Mouse (Mus musculus): ENCODE results near the gene Man2c1.

Man2c1 gene

DNA sequence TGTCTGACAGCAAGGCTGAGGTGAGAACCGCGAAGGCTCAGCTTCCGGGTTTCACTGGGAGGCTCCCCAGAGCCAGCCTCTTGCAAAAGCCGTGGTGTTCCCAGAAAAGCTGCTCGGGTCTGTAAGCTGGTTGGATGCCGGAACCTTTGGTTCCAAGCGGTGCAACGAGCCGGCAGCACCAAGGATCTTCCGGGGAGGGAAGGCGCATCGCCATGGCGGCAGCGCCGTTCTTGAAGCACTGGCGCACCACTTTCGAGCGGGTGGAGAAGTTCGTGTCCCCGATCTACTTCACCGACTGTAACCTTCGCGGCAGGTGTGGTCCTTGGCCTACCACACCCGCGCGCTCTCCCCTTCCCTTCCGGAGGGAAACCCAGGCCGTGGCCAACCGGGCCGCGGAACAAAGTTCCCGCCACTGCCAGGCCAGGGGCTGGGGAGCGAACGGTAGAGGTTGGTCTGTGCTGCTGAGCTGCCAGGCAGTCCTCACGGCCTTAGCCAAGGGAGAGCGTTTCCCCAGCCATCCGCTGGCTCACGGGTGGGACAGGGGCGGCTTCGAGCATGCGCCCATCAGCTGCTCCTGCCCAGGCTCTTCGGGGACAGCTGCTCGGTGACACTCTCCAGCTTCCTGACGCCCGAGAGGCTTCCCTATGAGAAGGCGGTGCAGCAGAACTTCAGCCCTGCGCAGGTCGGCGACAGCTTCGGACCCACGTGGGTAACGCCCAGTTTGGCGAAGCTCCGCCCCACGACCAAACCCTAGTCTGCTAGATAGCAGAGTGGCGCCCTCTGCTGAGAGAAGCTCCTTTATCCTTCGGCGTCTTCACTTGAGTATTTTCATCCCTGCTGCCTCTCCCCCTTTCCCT lies at the start of gene Man2c1:
Gene Man2c1, plus strand, starts transcription at position 114 of the 857 bp plus-strand sequence.
- in situ Hi-C loops (cut with MboI; ENCODE audit: low sequenced_read_pairs): no loop called here

DNA sequence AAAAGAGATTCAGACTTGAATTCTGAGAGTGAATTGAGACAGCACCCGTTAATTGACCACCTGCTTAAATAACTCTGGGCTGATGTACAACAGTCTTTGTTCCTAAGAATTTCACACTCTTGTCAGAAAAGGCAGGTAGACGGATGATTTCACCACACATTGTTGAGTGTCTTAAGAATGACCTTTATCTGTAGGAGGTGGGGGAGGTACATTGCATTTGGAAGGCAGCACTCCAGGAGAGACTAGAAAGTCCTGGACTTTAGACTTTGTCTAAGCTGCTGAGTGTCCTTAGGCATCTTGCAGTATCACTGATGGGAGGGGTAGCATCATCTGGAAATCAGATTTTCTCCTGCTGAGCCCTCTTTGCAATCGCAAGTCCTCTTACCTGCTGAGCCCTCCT lies 48.3 kb upstream of the Man2c1 start:
- in situ Hi-C loops (cut with MboI; ENCODE audit: low sequenced_read_pairs): no loop called here

DNA sequence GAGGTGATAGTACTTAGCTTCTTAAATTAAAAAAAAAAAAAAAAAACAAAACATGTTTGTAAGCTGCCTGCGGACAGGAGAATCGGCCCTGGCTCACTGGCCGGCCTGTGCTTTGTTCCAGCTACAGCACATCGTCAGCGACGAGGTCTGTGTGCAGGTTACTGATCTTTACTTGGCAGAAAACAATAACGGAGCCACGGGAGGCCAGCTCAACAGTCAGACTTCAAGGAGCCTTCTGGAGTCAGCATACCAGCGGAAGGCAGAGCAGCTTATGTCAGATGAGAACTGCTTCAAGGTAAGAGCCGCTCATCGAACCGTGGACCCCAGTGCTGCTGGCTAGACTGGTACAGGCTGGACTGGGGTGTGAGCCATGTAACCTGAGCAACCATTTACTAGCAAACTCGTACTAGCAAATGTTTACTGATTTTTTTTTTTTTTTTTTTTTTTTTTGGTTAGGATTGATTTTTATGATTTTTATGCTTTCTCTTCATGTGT lies 13.2 kb upstream of the Man2c1 start:
- in situ Hi-C loops (cut with MboI; ENCODE audit: low sequenced_read_pairs): no loop called here

DNA sequence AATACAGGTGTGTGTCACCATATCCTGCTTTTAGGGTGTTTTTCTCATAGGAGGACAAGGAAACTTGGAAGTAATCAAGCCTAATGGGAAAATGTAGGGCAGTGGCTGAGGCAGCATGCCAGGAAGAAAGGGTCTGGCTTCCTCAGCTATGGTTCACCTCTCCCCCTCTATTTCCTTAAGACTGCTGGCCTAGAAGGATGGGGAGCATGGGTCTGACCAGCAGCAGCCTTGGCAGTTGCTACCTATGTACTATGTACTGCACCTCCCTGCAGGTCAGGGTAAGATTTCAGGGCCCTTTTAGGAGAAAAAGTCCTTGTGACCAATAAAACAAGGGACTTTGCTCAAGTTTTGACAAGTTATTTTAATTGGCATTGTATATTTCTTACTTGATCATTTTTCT lies 849 bp upstream of the Man2c1 start:
- in situ Hi-C loops (cut with MboI; ENCODE audit: low sequenced_read_pairs): no loop called here

DNA sequence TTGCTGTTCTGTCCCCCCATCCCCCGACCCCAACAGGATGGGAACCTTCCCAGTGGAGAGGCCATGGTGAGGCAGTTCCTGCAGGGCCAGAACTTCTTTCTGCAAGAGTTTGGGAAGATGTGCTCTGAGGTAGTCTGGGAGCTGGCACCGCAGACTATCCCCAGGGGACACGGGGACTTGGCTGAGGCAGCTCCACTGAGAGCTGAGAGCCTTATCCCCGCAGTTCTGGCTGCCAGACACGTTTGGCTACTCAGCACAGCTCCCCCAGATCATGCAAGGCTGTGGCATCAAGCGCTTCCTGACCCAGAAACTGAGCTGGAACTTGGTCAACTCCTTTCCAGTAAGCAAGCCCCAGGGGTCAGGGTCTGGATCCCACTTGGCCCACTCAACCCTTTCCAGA lies 6.8 kb downstream of the Man2c1 start:
- in situ Hi-C loops (cut with MboI; ENCODE audit: low sequenced_read_pairs): no loop called here

DNA sequence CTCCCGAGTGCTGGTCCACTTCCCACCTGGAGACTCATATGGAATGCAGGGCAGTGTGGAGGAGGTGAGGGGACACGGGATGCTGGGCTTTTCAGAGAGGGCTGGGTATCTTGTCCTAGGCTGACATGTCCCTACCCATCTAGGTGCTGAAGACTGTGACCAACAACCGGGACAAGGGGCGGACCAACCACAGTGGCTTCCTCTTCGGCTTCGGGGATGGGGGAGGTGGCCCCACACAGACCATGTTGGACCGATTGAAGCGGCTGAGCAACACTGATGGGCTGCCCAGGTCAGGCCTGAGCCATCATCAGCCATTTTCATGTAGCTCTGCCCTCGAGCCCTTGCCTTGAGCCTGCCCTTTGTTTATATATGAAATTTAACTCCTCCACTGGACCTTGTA lies 7.3 kb downstream of the Man2c1 start:
- in situ Hi-C loops (cut with MboI; ENCODE audit: low sequenced_read_pairs): no loop called here

DNA sequence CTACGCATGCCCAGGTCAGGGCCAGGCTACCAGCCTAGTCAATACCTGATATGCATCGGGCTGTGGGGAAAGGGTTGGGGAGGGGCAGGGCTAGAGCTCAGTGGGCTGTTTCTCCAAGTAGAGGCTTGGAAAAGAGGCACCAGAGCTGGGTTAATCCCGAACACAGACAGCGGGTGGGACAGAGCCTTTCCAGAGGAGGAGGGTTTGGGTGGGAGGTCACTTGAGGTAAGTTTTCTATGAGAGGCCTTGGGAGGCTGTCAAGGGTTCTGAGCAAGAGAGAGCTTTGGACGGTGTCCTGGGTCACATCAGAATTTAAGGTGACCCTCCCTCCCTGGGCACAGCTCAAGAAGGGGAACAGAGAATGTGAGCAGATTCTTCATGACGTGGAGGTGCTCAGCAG lies 8.0 kb downstream of the Man2c1 start:
- in situ Hi-C loops (cut with MboI; ENCODE audit: low sequenced_read_pairs): no loop called here

DNA sequence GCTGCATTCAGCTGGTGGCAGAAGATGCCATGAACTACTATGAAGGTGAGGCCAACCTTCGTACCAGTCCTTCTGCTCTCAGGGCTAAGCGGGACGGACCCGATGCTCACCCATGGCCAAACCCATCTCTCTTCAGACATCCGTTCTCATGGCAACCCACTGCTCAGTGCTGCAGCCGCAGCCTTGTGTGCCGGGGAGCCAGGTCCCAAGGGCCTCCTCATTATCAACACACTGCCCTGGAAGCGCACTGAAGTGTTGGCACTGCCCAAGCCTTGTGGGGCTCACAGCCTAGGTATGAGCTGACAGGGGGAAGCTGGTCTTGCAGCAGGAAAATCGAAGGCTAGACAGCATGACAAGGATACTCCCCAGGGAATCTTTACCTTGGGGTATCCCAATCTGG lies 8.6 kb downstream of the Man2c1 start:
- in situ Hi-C loops (cut with MboI; ENCODE audit: low sequenced_read_pairs): no loop called here

DNA sequence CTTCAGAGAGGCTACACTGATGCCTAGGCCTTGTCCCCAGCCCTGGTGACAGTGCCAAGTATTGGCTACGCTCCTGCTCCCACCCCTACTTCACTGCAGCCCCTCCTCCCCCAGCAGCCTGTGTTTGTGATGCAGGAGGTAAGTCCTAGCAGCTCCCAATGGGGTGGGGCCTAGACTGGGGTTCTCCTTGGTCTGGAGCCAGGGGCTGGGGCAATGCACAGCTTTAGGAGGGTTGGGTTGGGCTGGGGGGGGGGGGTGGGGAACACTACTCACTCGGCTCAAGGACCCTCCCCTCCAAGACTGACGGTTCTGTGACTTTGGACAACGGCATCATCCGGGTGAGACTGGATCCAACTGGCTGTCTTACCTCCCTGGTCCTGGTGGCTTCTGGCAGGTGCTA lies 9.1 kb downstream of the Man2c1 start:
- in situ Hi-C loops (cut with MboI; ENCODE audit: low sequenced_read_pairs): no loop called here

DNA sequence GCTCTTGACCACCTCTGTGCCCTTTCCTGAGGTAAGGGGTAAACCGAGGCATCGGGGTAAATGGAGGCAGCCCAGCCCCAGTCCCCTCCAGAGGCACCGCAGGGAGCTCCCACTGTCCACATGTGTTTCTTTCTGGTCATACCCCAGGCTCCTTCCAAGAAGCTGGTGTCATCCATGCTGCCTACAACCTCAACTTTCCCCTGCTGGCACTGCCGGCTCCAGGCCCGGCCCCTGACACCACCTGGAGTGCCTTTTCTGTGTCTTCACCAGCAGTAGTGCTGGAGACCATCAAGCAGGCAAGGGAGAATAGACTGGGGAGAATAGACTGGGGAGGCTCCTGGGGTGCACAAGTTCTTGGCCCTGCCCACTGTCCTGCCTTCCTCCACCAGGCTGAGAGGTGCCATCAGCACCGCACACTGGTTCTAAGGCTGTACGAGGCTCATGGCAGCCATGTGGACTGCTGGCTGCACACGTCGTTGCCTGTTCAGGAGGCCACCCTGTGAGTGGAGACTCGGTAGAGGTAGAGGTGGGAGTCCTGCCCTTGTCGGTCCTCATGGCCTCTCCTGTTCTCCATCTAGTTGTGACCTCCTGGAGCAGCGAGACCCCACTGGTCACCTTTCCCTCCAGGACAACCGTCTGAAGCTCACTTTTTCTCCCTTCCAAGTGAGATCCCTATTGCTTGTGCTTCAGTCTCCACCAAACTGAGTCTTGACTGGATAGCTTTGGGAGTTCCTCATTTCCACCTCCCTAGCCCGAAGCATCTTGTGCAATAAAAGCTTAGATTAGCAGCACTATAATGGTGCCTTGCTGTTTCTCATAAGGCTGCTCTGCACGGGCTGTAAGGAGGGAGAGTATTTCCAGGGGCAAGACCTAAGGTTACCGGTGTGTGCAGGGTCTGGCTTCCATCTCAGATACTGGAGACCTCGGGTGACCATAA lies 11.2 kb downstream of the Man2c1 start:
- in situ Hi-C loops (cut with MboI; ENCODE audit: low sequenced_read_pairs): no loop called here

DNA sequence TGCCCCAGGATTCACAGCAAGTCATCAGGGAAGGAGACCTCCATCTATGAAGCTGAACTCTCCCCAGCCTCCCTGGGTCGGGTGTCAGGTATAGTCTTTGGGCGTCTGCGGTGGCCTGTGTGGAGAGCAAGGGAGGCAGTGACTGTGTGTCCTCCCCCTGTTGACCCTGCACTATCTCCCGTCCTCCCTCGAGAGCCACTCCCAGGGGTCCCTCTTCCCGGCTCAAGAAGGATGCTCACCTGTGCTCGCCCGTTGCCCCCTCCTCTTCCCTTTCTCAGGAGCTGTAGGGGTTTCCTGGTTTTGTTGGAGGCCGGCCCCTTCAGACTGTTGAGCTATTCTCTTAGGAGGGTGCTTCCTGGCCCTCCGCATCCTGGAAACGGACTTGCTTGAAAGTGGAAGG lies 12.7 kb downstream of the Man2c1 start:
- in situ Hi-C loops (cut with MboI; ENCODE audit: low sequenced_read_pairs): no loop called here

DNA sequence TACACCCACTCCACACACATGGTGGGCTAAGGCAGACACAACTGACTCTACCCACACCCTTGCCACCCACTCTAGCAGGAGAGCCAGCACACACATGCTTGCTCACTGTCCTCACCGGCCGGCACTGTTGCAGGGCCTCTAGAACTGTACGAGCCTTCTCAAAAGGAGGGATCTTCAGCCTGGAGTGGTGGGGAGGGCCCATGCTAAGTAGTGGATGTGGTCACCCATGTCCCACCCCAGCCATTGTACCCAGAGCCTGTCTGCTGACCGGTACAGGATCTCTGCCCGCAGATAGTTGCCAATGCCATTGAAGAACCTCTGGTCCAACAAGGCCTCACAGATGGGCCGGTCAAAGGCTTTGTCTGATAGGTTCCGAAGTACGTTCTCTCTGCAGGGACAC lies 14.3 kb downstream of the Man2c1 start:
- in situ Hi-C loops (cut with MboI; ENCODE audit: low sequenced_read_pairs): no loop called here

DNA sequence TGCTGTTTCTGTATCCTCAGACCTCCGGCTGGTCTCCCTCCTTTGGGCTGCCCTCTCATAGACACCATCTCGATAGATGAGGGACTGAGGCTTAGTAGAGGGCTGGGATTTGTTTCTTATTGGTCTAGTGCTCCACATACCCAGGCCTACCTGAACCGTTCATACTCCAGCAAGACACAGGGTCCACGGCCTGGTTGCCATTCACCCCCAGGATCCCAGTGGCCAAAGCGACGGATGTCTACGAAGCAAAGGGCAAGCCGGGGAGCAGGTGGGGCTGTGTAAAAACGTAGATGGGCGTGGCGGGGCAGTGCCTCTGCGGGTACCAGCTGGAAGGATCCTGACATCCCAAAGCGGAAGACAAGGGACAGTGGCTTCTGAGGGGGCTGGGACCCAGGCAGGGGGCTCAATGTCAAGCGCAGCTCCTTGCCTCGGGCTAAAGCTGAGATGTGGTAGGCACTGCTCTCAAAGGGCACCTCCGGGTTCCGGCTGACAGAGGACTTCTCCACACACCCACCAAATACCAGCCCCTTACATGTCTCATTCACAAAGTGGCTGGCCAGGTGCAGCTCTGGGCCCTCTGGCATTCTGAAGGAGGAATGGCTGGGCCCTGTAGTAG lies 16.1 kb downstream of the Man2c1 start:
- in situ Hi-C loops (cut with MboI; ENCODE audit: low sequenced_read_pairs): no loop called here

DNA sequence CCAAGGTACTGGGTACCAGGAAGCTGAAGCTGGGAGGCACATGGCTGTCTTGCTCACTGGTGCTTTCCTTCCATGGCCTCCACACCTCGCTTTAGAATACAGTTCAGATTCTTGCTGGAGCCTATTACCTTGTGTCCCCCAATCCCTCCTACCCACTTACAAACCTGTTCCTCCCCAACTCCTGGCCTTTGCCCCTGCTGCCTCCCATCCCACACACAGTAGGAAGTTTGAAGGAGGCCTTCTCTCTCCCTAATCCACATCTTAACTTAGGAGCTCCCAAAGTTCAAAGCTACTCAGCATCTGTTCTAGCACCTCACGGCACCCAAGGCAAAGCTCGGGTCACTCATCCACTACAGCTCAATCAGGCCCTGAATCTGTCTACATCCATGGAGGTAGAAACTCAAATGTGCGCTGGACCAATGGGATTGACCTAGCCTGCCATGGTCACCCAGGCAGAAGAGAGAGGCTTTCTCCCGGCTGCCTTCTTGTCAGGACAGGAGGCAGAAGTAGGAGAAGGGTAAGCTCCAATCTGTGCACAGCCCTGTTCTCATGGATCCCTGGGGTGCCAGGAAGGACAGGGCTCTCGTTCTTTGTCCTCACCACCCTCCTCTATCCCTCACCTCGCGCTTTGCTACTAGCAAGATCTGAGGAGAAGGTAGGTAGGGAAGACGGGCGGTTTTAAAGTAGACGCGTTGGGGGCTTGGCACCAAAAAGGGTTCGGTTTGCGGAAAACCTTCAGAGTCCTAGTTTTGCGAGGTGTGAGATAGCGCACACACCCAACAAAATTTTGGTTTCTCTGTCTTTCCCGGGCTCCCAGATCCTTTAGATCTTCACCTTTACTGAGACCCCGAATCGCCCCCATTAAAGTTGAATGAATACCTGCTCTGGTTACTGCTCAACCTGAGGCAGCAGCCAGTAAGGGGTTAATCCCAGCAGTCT lies 17.0 kb downstream of the Man2c1 start:
- in situ Hi-C loops (cut with MboI; ENCODE audit: low sequenced_read_pairs): no loop called here

DNA sequence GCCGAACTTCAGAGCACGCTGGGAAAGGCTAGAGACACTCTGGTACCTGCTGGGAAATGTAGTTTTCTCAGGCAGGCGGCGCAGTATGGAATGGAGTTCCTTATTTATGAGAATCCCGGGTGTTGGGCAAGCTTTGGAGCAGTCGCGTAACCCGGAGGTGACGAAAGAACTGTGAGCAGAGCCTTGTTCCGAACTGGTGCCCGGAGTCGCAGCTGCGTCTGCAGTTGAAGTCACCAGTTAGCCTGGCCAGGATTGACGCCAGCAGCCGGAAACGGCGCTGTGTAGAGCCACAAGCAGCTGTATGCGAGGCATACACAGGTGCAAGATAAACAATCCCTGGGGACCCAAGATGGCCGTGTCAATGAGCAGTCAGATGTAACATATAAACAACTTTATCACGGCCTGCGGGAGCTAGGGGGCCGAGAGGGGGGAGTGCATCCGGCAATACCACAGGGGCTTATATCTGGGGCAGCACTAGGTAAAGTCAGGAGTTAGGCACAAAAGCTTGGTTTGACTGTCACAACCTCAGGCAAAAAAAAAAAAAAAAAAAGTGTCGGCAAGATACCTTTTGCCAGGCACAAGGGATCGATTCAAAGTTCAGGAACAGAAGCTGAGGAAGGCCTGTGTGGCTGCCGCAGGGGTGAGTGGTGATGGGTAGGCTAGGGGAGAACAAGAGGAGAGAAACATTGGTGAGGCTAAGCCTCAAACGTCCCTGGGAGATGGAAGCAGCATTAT lies 17.8 kb downstream of the Man2c1 start, which contains the start of gene Neil1:
Gene Neil1, minus strand, starts transcription at position 162 of the 735 bp plus-strand sequence.
- in situ Hi-C loops (cut with MboI; ENCODE audit: low sequenced_read_pairs): no loop called here

DNA sequence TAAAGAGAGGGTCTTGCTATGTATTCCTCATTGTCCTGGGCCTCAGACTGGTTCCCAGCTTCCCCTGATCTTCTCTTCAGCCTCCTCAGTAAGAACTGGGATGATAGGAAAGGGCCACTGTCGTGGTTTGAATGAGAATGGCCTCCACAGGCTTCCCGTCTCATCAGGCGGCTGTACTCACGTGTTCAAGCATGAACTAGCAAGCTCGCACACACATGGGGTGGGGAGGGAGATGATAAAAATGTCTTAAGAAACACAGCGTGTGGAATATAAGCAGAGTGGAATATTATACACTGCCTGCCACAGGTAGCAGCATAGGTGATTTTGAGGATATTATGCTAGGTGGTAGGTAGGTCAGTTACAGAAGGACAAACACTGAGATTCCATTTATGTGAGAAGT lies 18.5 kb downstream of the Man2c1 start:
- in situ Hi-C loops (cut with MboI; ENCODE audit: low sequenced_read_pairs): no loop called here

DNA sequence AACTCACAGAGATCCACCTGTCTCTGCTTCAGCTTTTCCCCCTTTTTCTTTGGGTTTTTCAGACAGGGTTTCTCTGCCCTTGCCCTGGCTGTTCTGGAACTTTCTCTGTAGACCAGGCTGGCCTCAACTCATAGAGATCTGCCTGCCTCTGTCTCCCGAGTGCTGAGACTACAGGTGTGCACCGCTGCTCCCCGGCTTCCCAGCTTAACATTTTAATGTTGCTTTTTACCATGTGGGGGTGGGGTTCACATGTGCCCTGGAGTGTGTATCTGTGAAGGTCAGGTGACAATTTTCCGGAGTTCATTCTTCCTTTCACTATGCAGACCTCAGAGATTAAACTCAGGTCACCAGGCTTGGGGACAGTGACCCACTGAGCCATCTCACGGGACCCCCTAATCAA lies 19.7 kb downstream of the Man2c1 start:
- in situ Hi-C loops (cut with MboI; ENCODE audit: low sequenced_read_pairs): no loop called here

DNA sequence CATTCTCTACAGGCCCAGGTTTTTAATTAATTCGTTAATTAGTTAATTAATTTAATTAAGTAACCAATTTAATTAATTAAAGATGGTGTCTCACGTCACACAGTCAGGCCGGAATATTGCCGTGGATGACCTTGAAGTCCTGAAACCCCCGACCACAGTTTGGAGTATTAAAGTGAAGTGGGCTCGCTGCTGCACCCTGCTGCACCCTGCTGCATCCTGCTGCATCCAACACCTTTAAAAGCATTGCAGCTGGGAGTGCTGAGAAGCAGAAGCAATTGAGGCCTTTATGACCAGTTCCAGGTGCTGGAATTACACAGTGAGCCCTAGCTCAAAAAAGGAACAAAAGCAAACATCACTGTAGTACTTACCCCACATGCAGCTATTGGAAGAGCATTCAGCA lies 21.8 kb downstream of the Man2c1 start:
- in situ Hi-C loops (cut with MboI; ENCODE audit: low sequenced_read_pairs): no loop called here

DNA sequence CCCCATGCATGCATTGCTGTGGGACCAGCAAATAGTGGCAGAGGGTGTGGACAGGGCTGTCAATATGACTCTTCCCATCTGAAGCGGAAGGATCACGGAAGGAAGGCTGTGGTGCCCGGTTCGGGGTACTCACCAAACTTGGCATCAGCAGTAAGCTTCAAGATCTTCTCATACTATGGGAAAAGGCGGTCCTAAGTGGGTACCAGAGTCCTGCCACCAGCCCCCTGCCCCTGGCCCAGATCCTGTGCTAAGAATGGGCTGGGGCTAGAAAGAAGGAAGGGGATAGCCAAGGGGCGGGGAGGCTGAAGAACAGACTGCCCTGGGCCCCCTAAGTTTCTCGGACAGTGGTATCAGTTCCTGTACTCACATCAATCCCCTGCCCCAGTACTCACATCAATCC lies 25.9 kb downstream of the Man2c1 start:
- in situ Hi-C loops (cut with MboI; ENCODE audit: low sequenced_read_pairs): no loop called here
